Mouse (Mus musculus) G1E (cell line): ENCODE data around the gene Mob1b.

Source experiments
- CTCF ChIP-seq: IDR thresholded peaks from 2 replicates; pipeline ENCODE4 v1.5.1; 2012; ENCODE audit warnings: low read depth, low read length, inconsistent platforms, mixed read lengths
- TAL1 ChIP-seq: conservative IDR thresholded peaks from 2 replicates; pipeline ENCODE4 v1.6.1; 2012; ENCODE audit warnings: low read depth, low read length, inconsistent platforms, mixed read lengths

GRCm38 (mm10) chr5:88813188-88813587 lies 92.5 kb downstream of the Mob1b start:
- TF ChIP-seq TAL1 (no peak), CTCF (no peak)
